Mouse (Mus musculus) midbrain, embryonic 15.5 days (tissue): ENCODE data around the gene Nt5dc3. TPM values are rescaled to one million over a fixed set of nuclear protein-coding genes. Genes with fewer than 3 reads are reported as not detected.

Source experiments
- ATAC-seq: fragments of 200-750 bp; cut with Nextera tagmentation; replicated peaks from 2 replicates; pipeline ENCODE4 v1.8.0; 2017; ENCODE audit warnings: moderate TSS enrichment
- H3K27ac ChIP-seq: fragments of 300-500 bp; sonication (generic); 2 replicates; pipeline ENCODE4 v1.5.1; 2015; ENCODE audit warnings: mild to moderate bottlenecking, inconsistent platforms
- H3K27me3 ChIP-seq: fragments of 300-500 bp; sonication (generic); replicated peaks from 2 replicates; pipeline ENCODE4 v1.6.1; 2015; ENCODE audit warnings: inconsistent platforms
- H3K36me3 ChIP-seq: fragments of 300-500 bp; sonication (generic); replicated peaks from 2 replicates; pipeline ENCODE4 v1.6.1; 2015; ENCODE audit warnings: inconsistent platforms
- H3K4me1 ChIP-seq: fragments of 300-500 bp; sonication (generic); 2 replicates; pipeline ENCODE4 v1.6.1; 2015; ENCODE audit warnings: inconsistent platforms
- H3K4me2 ChIP-seq: fragments of 300-500 bp; sonication (generic); 2 replicates; pipeline ENCODE4 v1.6.1; 2015; ENCODE audit warnings: inconsistent platforms, mild to moderate bottlenecking, moderate library complexity
- H3K4me3 ChIP-seq: fragments of 300-500 bp; sonication (generic); 2 replicates; pipeline ENCODE4 v1.5.1; 2015; ENCODE audit warnings: mild to moderate bottlenecking, inconsistent platforms
- H3K9ac ChIP-seq: fragments of 300-500 bp; sonication (generic); 2 replicates; pipeline ENCODE4 v1.6.1; 2015; ENCODE audit warnings: mild to moderate bottlenecking, inconsistent platforms
- H3K9me3 ChIP-seq: fragments of 300-500 bp; sonication (generic); 2 replicates; pipeline ENCODE4 v1.6.1; 2016; ENCODE audit warnings: inconsistent platforms
- WGBS: fragments of 180-500 bp; shearing (Covaris S2); methylation state at CpG from one replicate; pipeline ENCODE4 v1.1.7; 2015; ENCODE audit warnings: mixed read lengths; 5-methylcytosine and 5-hydroxymethylcytosine counted together
- polyA plus RNA-seq: library from polyadenylated mRNA; unstranded; fragments of >200 nt; fragmentation: Nextera tagmentation; extraction: Ambion mirVana; gene quantifications from 2 replicates; pipeline ENCODE4 v1.2.1, GENCODE M21; 2015

Nt5dc3 gene
- polyA plus RNA-seq, 1 experiment from 2014 or later, result 14.4 TPM

- ATAC-seq, result no peak
- Histone ChIP-seq H3K4me2 (no peak overlapping the region), H3K27ac (no peak overlapping the region), H3K9me3 (no peaks in the 10 kb centered on the region), H3K36me3 (peaks cover 8% of the 10 kb centered on the region; the same call in 1 of the 2 replicates), H3K4me3 (no peak overlapping the region), H3K9ac (no peak overlapping the region), H3K27me3 (no peaks in the 10 kb centered on the region), H3K4me1 (no peaks in the 10 kb centered on the region)
- WGBS, result 85% methylated on average over 15 of the region's 15 CpGs
These were observed 49.7 kb downstream of the Nt5dc3 start for GRCm38 (mm10) chr10:86828221-86829135.

GRCm38 (mm10) chr10:86829515-86829914 lies 50.7 kb downstream of the Nt5dc3 start:
- no peaks in the 10 kb centered on the region for H3K27me3 ChIP-seq
- WGBS, result 94% methylated on average over 2 of the region's 2 CpGs
- no peak overlapping the region for H3K4me3 ChIP-seq
- no peaks in the 10 kb centered on the region for H3K4me1 ChIP-seq
- no peak for ATAC-seq
- H3K9me3 ChIP-seq, result no peaks in the 10 kb centered on the region
- H3K36me3 ChIP-seq, result peaks cover 10% of the 10 kb centered on the region; the same call in 1 of the 2 replicates
- no peak overlapping the region for H3K27ac ChIP-seq
- H3K9ac ChIP-seq, result no peak overlapping the region
- no peak overlapping the region for H3K4me2 ChIP-seq

- 0 out of 2 replicates have a peak, but pooled peaks cover 6% of the 10 kb centered on the region for H3K36me3 ChIP-seq
- no peaks in the 10 kb centered on the region for H3K4me1 ChIP-seq
- no peak for ATAC-seq
- no peak overlapping the region for H3K4me2 ChIP-seq
- H3K9me3 ChIP-seq, result no peaks in the 10 kb centered on the region
- no peak overlapping the region for H3K27ac ChIP-seq
- H3K4me3 ChIP-seq, result no peak overlapping the region
- WGBS, result 78% methylated on average over 4 of the region's 4 CpGs
- H3K9ac ChIP-seq, result no peak overlapping the region
- no peaks in the 10 kb centered on the region for H3K27me3 ChIP-seq
These were observed 58.0 kb downstream of the Nt5dc3 start for GRCm38 (mm10) chr10:86836784-86837183.

- no peak overlapping the region for H3K27ac ChIP-seq
- ATAC-seq, result no peak
- no peak overlapping the region for H3K9ac ChIP-seq
- no peaks in the 10 kb centered on the region for H3K9me3 ChIP-seq
- H3K4me1 ChIP-seq, result no peaks in the 10 kb centered on the region
- H3K4me3 ChIP-seq, result no peak overlapping the region
- H3K36me3 ChIP-seq, result 0 out of 2 replicates have a peak, but pooled peaks cover 5% of the 10 kb centered on the region
- H3K27me3 ChIP-seq, result no peaks in the 10 kb centered on the region
- no peak overlapping the region for H3K4me2 ChIP-seq
- 92% methylated on average over 6 of the region's 6 CpGs for WGBS
These were observed 60.0 kb downstream of the Nt5dc3 start for GRCm38 (mm10) chr10:86838827-86839226.

- ATAC-seq, result no peak
- no peak overlapping the region for H3K4me2 ChIP-seq
- H3K4me1 ChIP-seq, result no peaks in the 10 kb centered on the region
- H3K4me3 ChIP-seq, result no peak overlapping the region
- WGBS, result 89% methylated on average over 5 of the region's 5 CpGs
- no peaks in the 10 kb centered on the region for H3K27me3 ChIP-seq
- H3K27ac ChIP-seq, result no peak overlapping the region
- no peaks in the 10 kb centered on the region for H3K9me3 ChIP-seq
- H3K36me3 ChIP-seq, result no peaks in the 10 kb centered on the region
- H3K9ac ChIP-seq, result no peak overlapping the region
These were observed 63.9 kb downstream of the Nt5dc3 start for GRCm38 (mm10) chr10:86842659-86843058.

- Histone ChIP-seq H3K9ac (no peak overlapping the region), H3K4me1 (no peaks in the 10 kb centered on the region), H3K36me3 (no peaks in the 10 kb centered on the region), H3K4me3 (no peak overlapping the region), H3K27me3 (no peaks in the 10 kb centered on the region), H3K9me3 (no peaks in the 10 kb centered on the region), H3K27ac (no peak overlapping the region), H3K4me2 (no peak overlapping the region)
- WGBS, result 87% methylated on average over 9 of the region's 9 CpGs
- no peak for ATAC-seq
These were observed 68.2 kb downstream of the Nt5dc3 start for GRCm38 (mm10) chr10:86846926-86847467.

- H3K36me3 ChIP-seq, result no peaks in the 10 kb centered on the region
- H3K27ac ChIP-seq, result no peak overlapping the region
- H3K4me3 ChIP-seq, result no peak overlapping the region
- no peak for ATAC-seq
- H3K27me3 ChIP-seq, result no peaks in the 10 kb centered on the region
- H3K4me1 ChIP-seq, result no peaks in the 10 kb centered on the region
- H3K9ac ChIP-seq, result no peak overlapping the region
- H3K9me3 ChIP-seq, result no peaks in the 10 kb centered on the region
- WGBS, result 93% methylated on average over 4 of the region's 4 CpGs
- H3K4me2 ChIP-seq, result no peak overlapping the region
These were observed 70.3 kb downstream of the Nt5dc3 start for GRCm38 (mm10) chr10:86849087-86849486.

GRCm38 (mm10) chr10:86849508-86849907 lies 70.7 kb downstream of the Nt5dc3 start:
- ATAC-seq, result no peak
- no peak overlapping the region for H3K4me3 ChIP-seq
- H3K27ac ChIP-seq, result no peak overlapping the region
- H3K4me2 ChIP-seq, result no peak overlapping the region
- H3K4me1 ChIP-seq, result no peaks in the 10 kb centered on the region
- no peaks in the 10 kb centered on the region for H3K36me3 ChIP-seq
- 89% methylated on average over 4 of the region's 4 CpGs for WGBS
- no peaks in the 10 kb centered on the region for H3K9me3 ChIP-seq
- no peaks in the 10 kb centered on the region for H3K27me3 ChIP-seq
- no peak overlapping the region for H3K9ac ChIP-seq

- 65% methylated on average over 6 of the region's 6 CpGs for WGBS
- H3K4me1 ChIP-seq, result no peaks in the 10 kb centered on the region
- H3K9ac ChIP-seq, result no peak overlapping the region
- H3K36me3 ChIP-seq, result no peaks in the 10 kb centered on the region
- no peaks in the 10 kb centered on the region for H3K27me3 ChIP-seq
- H3K4me3 ChIP-seq, result no peak overlapping the region
- H3K27ac ChIP-seq, result no peak overlapping the region
- ATAC-seq, result peak; percentile 67
- H3K9me3 ChIP-seq, result no peaks in the 10 kb centered on the region
- no peak overlapping the region for H3K4me2 ChIP-seq
These were observed 73.4 kb downstream of the Nt5dc3 start for GRCm38 (mm10) chr10:86852160-86852559.

- H3K4me3 ChIP-seq, result no peak overlapping the region
- WGBS, result 80% methylated on average over 3 of the region's 3 CpGs
- no peak overlapping the region for H3K27ac ChIP-seq
These were observed 74.6 kb downstream of the Nt5dc3 start for GRCm38 (mm10) chr10:86853433-86853832.

GRCm38 (mm10) chr10:86860396-86860795 lies 81.6 kb downstream of the Nt5dc3 start:
- no peak overlapping the region for H3K9ac ChIP-seq
- no peak for ATAC-seq
- H3K4me2 ChIP-seq, result no peak overlapping the region
- 72% methylated on average over 4 of the region's 4 CpGs for WGBS
- no peak overlapping the region for H3K4me3 ChIP-seq
- H3K4me1 ChIP-seq, result no peaks in the 10 kb centered on the region
- H3K9me3 ChIP-seq, result no peaks in the 10 kb centered on the region
- no peaks in the 10 kb centered on the region for H3K27me3 ChIP-seq
- H3K36me3 ChIP-seq, result no peaks in the 10 kb centered on the region
- no peak overlapping the region for H3K27ac ChIP-seq

More at GRCm38 (mm10) chr10:86853433-86853832, 74.6 kb downstream of the Nt5dc3 start:
- Histone ChIP-seq H3K36me3 (no peaks in the 10 kb centered on the region), H3K27me3 (no peaks in the 10 kb centered on the region), H3K4me1 (no peaks in the 10 kb centered on the region), H3K4me2 (no peak overlapping the region), H3K9ac (no peak overlapping the region), H3K9me3 (no peaks in the 10 kb centered on the region)
- ATAC-seq, result no peak

GRCm38 (mm10) chr10:86862496-86862895 lies 83.7 kb downstream of the Nt5dc3 start:
- H3K4me2 ChIP-seq, result no peak overlapping the region
- no peaks in the 10 kb centered on the region for H3K27me3 ChIP-seq
- ATAC-seq, result no peak
- H3K9me3 ChIP-seq, result no peaks in the 10 kb centered on the region
- no peaks in the 10 kb centered on the region for H3K36me3 ChIP-seq
- H3K9ac ChIP-seq, result no peak overlapping the region
- 92% methylated on average over 6 of the region's 6 CpGs for WGBS
- H3K27ac ChIP-seq, result no peak overlapping the region
- no peaks in the 10 kb centered on the region for H3K4me1 ChIP-seq
- H3K4me3 ChIP-seq, result no peak overlapping the region
